Mouse (Mus musculus) neural tube, embryonic 12.5 days (tissue): ENCODE measurements at regions not wholly inside any gene's neighbourhood (a gene's known extent, or its start where the extent isn't known, plus 50 kb on each side); places are given as distances from the start of the nearest gene placed in this dataset.
"Not testable (repeated sequence)": the region's sequence is repeated elsewhere in the genome, so short reads cannot be mapped to it uniquely, and the experiment has no call there.

Source experiments
- ATAC-seq: fragments of 200-750 bp; cut with Nextera tagmentation; 2 replicates; pipeline ENCODE4 v1.8.0; 2017; ENCODE audit warnings: low read depth, mild to moderate bottlenecking, moderate TSS enrichment, moderate library complexity; ENCODE audit not compliant: low FRiP score
- H3K27ac ChIP-seq: fragments of 300-500 bp; sonication (generic); 2 replicates; pipeline ENCODE4 v1.5.1; 2016
- H3K27me3 ChIP-seq: fragments of 300-500 bp; sonication (generic); replicated peaks from 2 replicates; pipeline ENCODE4 v1.6.1; 2016; ENCODE audit warnings: mild to moderate bottlenecking
- H3K36me3 ChIP-seq: fragments of 300-500 bp; sonication (generic); 2 replicates; pipeline ENCODE4 v1.6.1; 2016; ENCODE audit warnings: mild to moderate bottlenecking
- H3K4me1 ChIP-seq: fragments of 300-500 bp; sonication (generic); 2 replicates; pipeline ENCODE4 v1.6.1; 2016
- H3K4me2 ChIP-seq: fragments of 300-500 bp; sonication (generic); replicated peaks from 2 replicates; pipeline ENCODE4 v1.6.1; 2016; ENCODE audit warnings: mild to moderate bottlenecking
- H3K4me3 ChIP-seq: fragments of 300-500 bp; sonication (generic); 2 replicates; pipeline ENCODE4 v1.5.1; 2016
- H3K9ac ChIP-seq: fragments of 300-500 bp; sonication (generic); 2 replicates; pipeline ENCODE4 v1.6.1; 2016; ENCODE audit warnings: mild to moderate bottlenecking
- H3K9me3 ChIP-seq: fragments of 300-500 bp; sonication (generic); 2 replicates; pipeline ENCODE4 v1.6.1; 2016; ENCODE audit warnings: mild to moderate bottlenecking
- WGBS: fragments of 180-500 bp; shearing (Covaris S2); methylation state at CpG from one replicate; pipeline ENCODE4 v1.1.7; 2016; 5-methylcytosine and 5-hydroxymethylcytosine counted together

DNA sequence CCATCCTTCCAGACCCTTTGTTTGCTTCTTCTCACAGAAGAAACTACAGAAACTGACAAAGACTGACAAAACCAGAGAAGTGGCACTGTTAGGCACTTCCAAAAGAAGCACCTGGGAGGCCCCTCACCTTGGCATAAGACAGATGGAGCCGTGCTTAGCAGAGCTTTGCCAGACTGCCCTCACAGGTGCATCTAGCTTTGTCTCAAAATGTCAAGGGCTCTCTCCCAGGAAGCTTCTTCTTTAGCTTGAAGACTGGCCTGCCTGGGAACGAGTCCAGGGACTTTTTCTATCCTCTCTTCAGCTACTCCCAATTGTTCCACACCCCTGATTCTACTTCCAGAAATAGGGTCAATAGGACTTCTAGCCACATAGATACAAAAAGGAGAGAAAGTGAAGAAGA, 219.4 kb downstream of the Dad1 start:
- no peak for ATAC-seq
- no peaks in the 10 kb centered on the region for H3K36me3 ChIP-seq
- H3K4me1 ChIP-seq: no peaks in the 10 kb centered on the region
- no peak overlapping the region for H3K27ac ChIP-seq
- WGBS: 85% methylated on average over 2 of the region's 2 CpGs
- H3K9ac ChIP-seq: no peak overlapping the region
- no peaks in the 10 kb centered on the region for H3K27me3 ChIP-seq
- no peak overlapping the region for H3K4me2 ChIP-seq
- no peak overlapping the region for H3K4me3 ChIP-seq
- no peaks in the 10 kb centered on the region for H3K9me3 ChIP-seq

DNA sequence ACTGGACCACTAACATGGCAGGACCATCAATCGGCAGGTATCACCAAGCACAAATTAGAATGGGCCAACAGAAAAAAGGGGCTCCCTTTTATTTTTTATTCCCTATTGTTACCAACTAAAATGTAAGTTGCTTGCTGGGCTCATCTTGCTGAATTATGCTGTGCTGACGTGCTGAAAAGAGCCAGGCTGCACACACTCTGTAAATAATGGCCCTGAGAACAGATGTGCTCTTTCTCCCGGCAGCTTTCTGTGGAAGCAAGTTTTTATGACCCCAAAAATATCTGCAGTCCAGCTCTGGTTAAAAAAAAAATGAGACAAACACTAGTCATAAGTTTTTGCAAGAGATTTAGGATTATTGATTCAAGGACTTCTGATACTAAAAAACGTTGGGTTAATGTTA, 230.4 kb downstream of the Dad1 start:
- no peak overlapping the region for H3K4me3 ChIP-seq
- H3K36me3 ChIP-seq: no peaks in the 10 kb centered on the region
- no peak for ATAC-seq
- no peaks in the 10 kb centered on the region for H3K4me1 ChIP-seq
- no peak overlapping the region for H3K27ac ChIP-seq
- 56% methylated on average over 4 of the region's 4 CpGs for WGBS
- no peaks in the 10 kb centered on the region for H3K27me3 ChIP-seq
- H3K9me3 ChIP-seq: no peaks in the 10 kb centered on the region
- H3K9ac ChIP-seq: no peak overlapping the region
- no peak overlapping the region for H3K4me2 ChIP-seq

GRCm38 (mm10) chr14:54021443-54021842, 232.5 kb downstream of the Dad1 start:
- WGBS: 88% methylated on average over 6 of the region's 6 CpGs
- H3K9ac ChIP-seq: no peak overlapping the region
- no peak overlapping the region for H3K4me2 ChIP-seq
- H3K4me3 ChIP-seq: no peak overlapping the region
- H3K27ac ChIP-seq: no peak overlapping the region
- H3K27me3 ChIP-seq: no peaks in the 10 kb centered on the region
- H3K9me3 ChIP-seq: no peaks in the 10 kb centered on the region
- no peak for ATAC-seq
- no peaks in the 10 kb centered on the region for H3K36me3 ChIP-seq
- no peaks in the 10 kb centered on the region for H3K4me1 ChIP-seq

- 81% methylated on average over 10 of the region's 10 CpGs for WGBS
- Histone ChIP-seq H3K4me3 (no peak overlapping the region), H3K9ac (no peak overlapping the region), H3K9me3 (no peaks in the 10 kb centered on the region), H3K4me2 (no peak overlapping the region), H3K4me1 (no peaks in the 10 kb centered on the region), H3K36me3 (no peaks in the 10 kb centered on the region), H3K27ac (no peak overlapping the region), H3K27me3 (no peaks in the 10 kb centered on the region)
- no peak for ATAC-seq
Measured at GRCm38 (mm10) chr14:54014628-54015027, 239.3 kb downstream of the Dad1 start.

- no peaks in the 10 kb centered on the region for H3K9me3 ChIP-seq
- no peak overlapping the region for H3K4me3 ChIP-seq
- H3K27ac ChIP-seq: no peak overlapping the region
- 87% methylated on average over 1 of the region's 1 CpGs for WGBS
- H3K4me1 ChIP-seq: no peaks in the 10 kb centered on the region
- H3K4me2 ChIP-seq: no peak overlapping the region
- H3K36me3 ChIP-seq: no peaks in the 10 kb centered on the region
- no peak overlapping the region for H3K9ac ChIP-seq
- no peak for ATAC-seq
- no peaks in the 10 kb centered on the region for H3K27me3 ChIP-seq
Measured at GRCm38 (mm10) chr14:54002083-54002482, 251.8 kb downstream of the Dad1 start.

DNA sequence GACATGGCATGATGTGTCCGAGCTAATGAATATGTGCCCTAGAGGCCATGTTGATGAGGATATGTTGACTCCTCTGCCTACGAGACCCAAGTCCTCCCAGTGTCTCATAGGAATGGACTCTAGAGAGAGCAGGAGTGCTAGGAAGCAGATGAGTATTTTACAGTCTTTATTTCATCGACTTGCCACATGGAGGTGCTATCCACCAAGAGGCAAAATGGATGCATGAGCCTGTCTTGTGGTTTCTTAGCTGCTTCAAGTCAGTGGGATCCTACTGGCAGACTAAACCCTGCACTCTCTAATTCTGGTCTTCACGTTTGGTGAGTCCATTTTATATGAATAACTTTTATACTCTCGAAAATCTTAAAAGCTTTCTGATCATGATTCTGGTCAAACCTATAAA, 253.4 kb downstream of the Dad1 start:
- Histone ChIP-seq H3K27ac (no peak overlapping the region), H3K9me3 (no peaks in the 10 kb centered on the region), H3K9ac (no peak overlapping the region), H3K4me1 (no peaks in the 10 kb centered on the region), H3K27me3 (no peaks in the 10 kb centered on the region), H3K36me3 (no peaks in the 10 kb centered on the region), H3K4me2 (no peak overlapping the region), H3K4me3 (no peak overlapping the region)
- ATAC-seq: no peak
- 74% methylated on average over 5 of the region's 5 CpGs for WGBS

DNA sequence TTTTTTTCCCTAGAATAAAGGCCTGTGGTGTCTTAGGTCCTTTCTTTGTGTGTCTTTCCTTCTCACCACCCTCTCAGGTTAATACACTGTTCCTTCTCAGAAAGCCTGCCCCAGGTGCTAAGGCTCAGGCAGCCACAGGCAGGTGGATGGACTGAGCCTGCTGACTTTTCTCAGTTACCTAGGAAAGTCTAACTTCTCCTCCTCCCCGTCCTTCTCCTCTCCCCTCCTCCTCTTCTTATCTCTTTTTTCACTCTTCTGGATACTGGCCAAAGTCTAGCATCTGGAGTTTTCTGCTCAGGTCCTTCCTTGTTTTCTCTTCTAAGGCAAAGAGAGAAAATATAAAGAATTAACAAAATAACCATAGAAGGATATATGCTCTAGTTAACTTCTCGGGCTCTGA, 260.5 kb downstream of the Dad1 start:
- H3K4me1 ChIP-seq: 0 out of 2 replicates have a peak, but pooled peaks cover 4% of the 10 kb centered on the region
- no peak overlapping the region for H3K27ac ChIP-seq
- H3K9me3 ChIP-seq: no peaks in the 10 kb centered on the region
- H3K36me3 ChIP-seq: no peaks in the 10 kb centered on the region
- H3K4me2 ChIP-seq: no peak overlapping the region
- H3K9ac ChIP-seq: no peak overlapping the region
- no peak for ATAC-seq
- H3K27me3 ChIP-seq: no peaks in the 10 kb centered on the region
- 75% methylated on average over 2 of the region's 2 CpGs for WGBS
- no peak overlapping the region for H3K4me3 ChIP-seq

- no peak overlapping the region for H3K4me2 ChIP-seq
- H3K27ac ChIP-seq: no peak overlapping the region
- H3K9me3 ChIP-seq: no peaks in the 10 kb centered on the region
- 57% methylated on average over 11 of the region's 11 CpGs for WGBS
- no peak for ATAC-seq
- H3K9ac ChIP-seq: no peak overlapping the region
- 0 out of 2 replicates have a peak, but pooled peaks cover 4% of the 10 kb centered on the region for H3K4me1 ChIP-seq
- H3K36me3 ChIP-seq: no peaks in the 10 kb centered on the region
- no peaks in the 10 kb centered on the region for H3K27me3 ChIP-seq
- H3K4me3 ChIP-seq: no peak overlapping the region
Measured at GRCm38 (mm10) chr14:53992712-53993286, 261.1 kb downstream of the Dad1 start.

- 41% methylated on average over 4 of the region's 4 CpGs for WGBS
- no peak overlapping the region for H3K9ac ChIP-seq
- no peak overlapping the region for H3K4me3 ChIP-seq
- ATAC-seq: no peak
- no peaks in the 10 kb centered on the region for H3K27me3 ChIP-seq
- no peaks in the 10 kb centered on the region for H3K9me3 ChIP-seq
- no peak overlapping the region for H3K27ac ChIP-seq
- 0 out of 2 replicates have a peak, but pooled peaks cover 4% of the 10 kb centered on the region for H3K4me1 ChIP-seq
- no peaks in the 10 kb centered on the region for H3K36me3 ChIP-seq
- no peak overlapping the region for H3K4me2 ChIP-seq
Measured at GRCm38 (mm10) chr14:53991390-53991789, 262.5 kb downstream of the Dad1 start.

- Histone ChIP-seq H3K9ac (no peak overlapping the region), H3K4me3 (no peak overlapping the region), H3K4me1 (no peaks in the 10 kb centered on the region), H3K27me3 (no peaks in the 10 kb centered on the region), H3K27ac (no peak overlapping the region), H3K36me3 (no peaks in the 10 kb centered on the region), H3K4me2 (no peak overlapping the region), H3K9me3 (no peaks in the 10 kb centered on the region)
- WGBS: 76% methylated on average over 5 of the region's 5 CpGs
- ATAC-seq: no peak
Measured at GRCm38 (mm10) chr14:53980771-53981170, 273.1 kb downstream of the Dad1 start.

GRCm38 (mm10) chr14:53961426-53961825, 292.5 kb downstream of the Dad1 start:
- not testable (repeated sequence) for H3K27me3 ChIP-seq, H3K4me3 ChIP-seq, ATAC-seq, H3K36me3 ChIP-seq, H3K4me1 ChIP-seq, H3K9ac ChIP-seq, H3K27ac ChIP-seq, H3K9me3 ChIP-seq, H3K4me2 ChIP-seq
- 84% methylated on average over 11 of the region's 11 CpGs for WGBS

- 87% methylated on average over 7 of the region's 7 CpGs for WGBS
- H3K4me3 ChIP-seq: no peak overlapping the region
- H3K36me3 ChIP-seq: no peaks in the 10 kb centered on the region
- H3K9me3 ChIP-seq: no peaks in the 10 kb centered on the region
- no peak for ATAC-seq
- no peaks in the 10 kb centered on the region for H3K4me1 ChIP-seq
- H3K4me2 ChIP-seq: no peak overlapping the region
- no peak overlapping the region for H3K27ac ChIP-seq
- no peaks in the 10 kb centered on the region for H3K27me3 ChIP-seq
- no peak overlapping the region for H3K9ac ChIP-seq
Measured at GRCm38 (mm10) chr14:53960779-53961178, 293.1 kb downstream of the Dad1 start.

DNA sequence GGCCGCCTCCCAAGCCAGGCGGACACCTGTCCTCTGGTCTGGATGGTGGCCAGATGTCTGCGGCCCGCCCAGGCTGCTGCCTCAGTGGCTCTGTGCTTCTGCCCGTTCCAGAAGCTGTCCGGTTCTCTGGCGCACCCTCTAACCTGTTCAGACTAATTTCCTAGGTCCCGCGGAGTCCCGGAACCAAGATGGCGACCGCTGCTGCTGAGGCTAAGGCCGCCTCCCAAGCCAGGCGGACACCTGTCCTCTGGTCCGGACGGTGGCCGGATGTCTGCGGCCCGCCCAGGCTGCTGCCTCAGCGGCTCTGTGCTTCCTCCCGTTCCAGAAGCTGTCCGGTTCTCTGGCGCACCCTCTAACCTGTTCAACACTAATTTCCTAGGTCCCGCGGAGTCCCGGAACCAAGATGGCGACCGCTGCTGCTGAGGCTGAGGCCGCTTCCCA, 318.1 kb downstream of the Dad1 start:
- 96% methylated on average over 29 of the region's 29 CpGs for WGBS
- not testable (repeated sequence) for H3K36me3 ChIP-seq, H3K27me3 ChIP-seq, H3K4me3 ChIP-seq, ATAC-seq, H3K4me2 ChIP-seq, H3K9ac ChIP-seq, H3K9me3 ChIP-seq, H3K27ac ChIP-seq, H3K4me1 ChIP-seq
